12 mouse cellular contexts compared by ENCODE assay signal in genomic region chr16:35067095-35067494, GRCm38 (mm10). TPM values are rescaled to one million over a fixed set of nuclear protein-coding genes. Genes with fewer than 3 reads are reported as not detected.
DNase-seq lines count a peak whose midpoint lies in the region; ATAC-seq and TF ChIP-seq lines count a peak whose summit lies in the region.
"Had no signal": no experiment of that assay in that cellular context is flagged by ENCODE, and none has a peak within 500 bp of the region (broad histone marks: within the 10 kb centered on the region; RNA-seq: fewer than 3 reads in every experiment).

No protein-coding gene starts in this region.

- no peak for DNase-seq in forebrain, postnatal 0 days
- DNase-seq in lung, adult 2 months = no peak
- DNase-seq in mesoderm, embryonic 11.5 days (ENCODE audit: low read depth, low spot score) = peak; percentile 44
- DNase-seq in layer of hippocampus, adult 2 months (ENCODE audit: low spot score in 2 of 2) = no peak
- no peak for DNase-seq in layer of hippocampus, adult 11-12 months (ENCODE audit: low spot score)
- DNase-seq: cerebellum, postnatal 25 days; liver had no signal

- no peak for TF ChIP-seq POLR2A in lung, adult 2 months (IDR thresholded peaks at IDR 0.05; ENCODE audit: borderline replicate concordance, extremely low read depth, low read depth, low read length)

- H3K27ac ChIP-seq in forebrain, postnatal 0 days (ENCODE audit: low read depth, low read length) = no peak overlapping the region
- no peak overlapping the region for H3K27ac ChIP-seq in forebrain, embryonic 12.5 days
- H3K27ac ChIP-seq in lung, embryonic 16.5 days (ENCODE audit: low read length) = no peak overlapping the region
- peak overlapping the region in 1 of 2 experiments; percentile 61; a peak in 2 of 4 replicates for H3K27ac ChIP-seq in heart, embryonic 14.5 days (replicated peaks in 1 of 2; ENCODE audit: control insufficient read depth in 1 of 2, insufficient read depth in 1 of 2, low read depth in 2 of 2, low read length in 2 of 2)
- no peak overlapping the region for H3K27ac ChIP-seq in layer of hippocampus, adult 2 months
- H3K27ac ChIP-seq: intestine, embryonic 15.5 days had no signal

- no peaks in the 10 kb centered on the region for H3K36me3 ChIP-seq in forebrain, postnatal 0 days (ENCODE audit: insufficient read depth)
- H3K36me3 ChIP-seq in forebrain, embryonic 12.5 days (replicated peaks) = peaks cover 4% of the 10 kb centered on the region; the same call in 1 of the 2 replicates
- no peaks in the 10 kb centered on the region; the same call in 1 of the 2 replicates for H3K36me3 ChIP-seq in lung, embryonic 16.5 days (ENCODE audit: control insufficient read depth, insufficient read depth, low read length)
- H3K36me3 ChIP-seq in heart, embryonic 14.5 days (ENCODE audit: control insufficient read depth, insufficient read depth, low read length) = peaks cover 3% of the 10 kb centered on the region; the same call in 1 of the 2 replicates
- H3K36me3 ChIP-seq: intestine, embryonic 15.5 days had no signal

- no peak overlapping the region for H3K4me3 ChIP-seq in forebrain, postnatal 0 days (ENCODE audit: low read depth, low read length)
- no peak overlapping the region for H3K4me3 ChIP-seq in forebrain, embryonic 12.5 days (replicated peaks)
- H3K4me3 ChIP-seq in lung, embryonic 16.5 days (ENCODE audit: low read length) = no peak overlapping the region
- H3K4me3 ChIP-seq in lung, adult 2 months (replicated peaks; ENCODE audit: extremely low read depth, low read depth, low read length) = no peak overlapping the region
- H3K4me3 ChIP-seq in heart, embryonic 14.5 days (ENCODE audit: control insufficient read depth in 1 of 2, insufficient read depth in 1 of 2, low read depth in 1 of 2, low read length in 2 of 2) = no peak overlapping the region
- no peak overlapping the region for H3K4me3 ChIP-seq in layer of hippocampus, adult 2 months
- H3K4me3 ChIP-seq: intestine, embryonic 15.5 days had no signal

- ATAC-seq in forebrain, postnatal 0 days = peak; percentile 34; the same call in 1 of the 2 replicates
- ATAC-seq in forebrain, embryonic 12.5 days (ENCODE audit: low FRiP score) = no peak
- peak; percentile 65; the same call in 1 of the 2 replicates for ATAC-seq in lung, embryonic 16.5 days (ENCODE audit: low read depth)
- peak; percentile 66; the same call in 1 of the 2 replicates for ATAC-seq in heart, embryonic 14.5 days (ENCODE audit: insufficient number of reproducible peaks, insufficient read depth, low FRiP score, low read depth)
- ATAC-seq: intestine, embryonic 15.5 days had no signal

- H3K27me3 ChIP-seq in forebrain, postnatal 0 days (ENCODE audit: insufficient read depth, low read length) = no peaks in the 10 kb centered on the region
- H3K27me3 ChIP-seq in forebrain, embryonic 12.5 days = no peaks in the 10 kb centered on the region
- H3K27me3 ChIP-seq in lung, embryonic 16.5 days (ENCODE audit: control insufficient read depth, insufficient read depth, low read depth, low read length) = no peaks in the 10 kb centered on the region
- H3K27me3 ChIP-seq in heart, embryonic 14.5 days (ENCODE audit: control insufficient read depth, insufficient read depth, low read length) = no peaks in the 10 kb centered on the region
- H3K27me3 ChIP-seq: intestine, embryonic 15.5 days had no signal

- TF ChIP-seq CTCF in forebrain, postnatal 0 days (IDR thresholded peaks at IDR 0.05; ENCODE audit: low read depth) = no peak
- no peak for TF ChIP-seq CTCF in lung, adult 2 months (IDR thresholded peaks at IDR 0.05; ENCODE audit: insufficient read depth, low read length)
- no peak for TF ChIP-seq CTCF in layer of hippocampus, adult 2 months (conservative IDR thresholded peaks at IDR 0.05)

- 34% methylated on average over 8 of the region's 8 CpGs for WGBS in forebrain, postnatal 0 days
- WGBS in forebrain, embryonic 12.5 days = 43% methylated on average over 8 of the region's 8 CpGs
- 52% methylated on average over 8 of the region's 8 CpGs for WGBS in lung, embryonic 16.5 days
- 66% methylated on average over 8 of the region's 8 CpGs for WGBS in lung, adult 2 months
- WGBS in heart, embryonic 14.5 days = 30% methylated on average over 8 of the region's 8 CpGs

- no peaks in the 10 kb centered on the region for H3K9me3 ChIP-seq in forebrain, postnatal 0 days (ENCODE audit: low read length)
- no peaks in the 10 kb centered on the region for H3K9me3 ChIP-seq in forebrain, embryonic 12.5 days
- H3K9me3 ChIP-seq in lung, embryonic 16.5 days (ENCODE audit: control insufficient read depth, low read length) = no peaks in the 10 kb centered on the region
- H3K9me3 ChIP-seq in heart, embryonic 14.5 days (ENCODE audit: control insufficient read depth, low read length) = no peaks in the 10 kb centered on the region
- H3K9me3 ChIP-seq: G1E; intestine, embryonic 15.5 days had no signal

- no peak overlapping the region for H3K9ac ChIP-seq in forebrain, postnatal 0 days
- H3K9ac ChIP-seq in forebrain, embryonic 12.5 days = no peak overlapping the region
- H3K9ac ChIP-seq in lung, embryonic 16.5 days (ENCODE audit: low read length) = no peak overlapping the region
- H3K9ac ChIP-seq in heart, embryonic 14.5 days (ENCODE audit: low read length) = no peak overlapping the region
- H3K9ac ChIP-seq: intestine, embryonic 15.5 days had no signal

- no peaks in the 10 kb centered on the region for H3K4me1 ChIP-seq in forebrain, postnatal 0 days (ENCODE audit: insufficient read depth)
- peaks cover 9% of the 10 kb centered on the region for H3K4me1 ChIP-seq in forebrain, embryonic 12.5 days
- H3K4me1 ChIP-seq in lung, embryonic 16.5 days (replicated peaks; ENCODE audit: control insufficient read depth, insufficient read depth, low read length) = no peaks in the 10 kb centered on the region
- no peaks in the 10 kb centered on the region for H3K4me1 ChIP-seq in lung, adult 2 months (ENCODE audit: control insufficient read depth, insufficient read depth, low read length)
- H3K4me1 ChIP-seq in heart, embryonic 14.5 days (ENCODE audit: control insufficient read depth in 2 of 2, insufficient read depth in 2 of 2, low read length in 2 of 2) = peaks cover 3 to 7% of the 10 kb centered on the region in 2 experiments
- H3K4me1 ChIP-seq: intestine, embryonic 15.5 days had no signal

- no peak overlapping the region for H3K4me2 ChIP-seq in forebrain, postnatal 0 days (ENCODE audit: low read depth)
- no peak overlapping the region for H3K4me2 ChIP-seq in forebrain, embryonic 12.5 days
- no peak overlapping the region for H3K4me2 ChIP-seq in lung, embryonic 16.5 days (ENCODE audit: low read depth, low read length)
- peak overlapping the region; percentile 45 for H3K4me2 ChIP-seq in heart, embryonic 14.5 days (ENCODE audit: low read length)
- H3K4me2 ChIP-seq: intestine, embryonic 15.5 days had no signal

RNA-seq across cellular contexts. Expression of gene Hacd2, which starts 44.9 kb away (rescaled TPM):
- total RNA-seq in forebrain, postnatal 0 days (2014; rRNA removed) = 13.5 and 13.9 TPM in 2 replicates
- polyA plus RNA-seq in forebrain, postnatal 0 days (2015; fragmentation: Nextera tagmentation; extraction: Ambion mirVana) = 46.3 and 50.4 TPM in 2 replicates
- polyA plus RNA-seq in forebrain, embryonic 12.5 days (2016; fragmentation: Nextera tagmentation; extraction: Ambion mirVana) = 42.6 and 44.0 TPM in 2 replicates
- polyA plus RNA-seq in lung, embryonic 16.5 days (2015; fragmentation: Nextera tagmentation; extraction: Ambion mirVana) = 78.2 and 92.9 TPM in 2 replicates
- 22.5 and 22.7 TPM in 2 replicates for polyA plus RNA-seq in lung, adult 2 months (2012; rRNA removed)
- polyA plus RNA-seq in heart, embryonic 14.5 days (2014; fragmentation: Nextera tagmentation; extraction: Ambion mirVana) = 32.9 and 36.0 TPM in 2 replicates
- total RNA-seq in layer of hippocampus, adult 2 months (2021) = 10 to 100 TPM; 32.7 to 41.7 TPM
